Comparison of ENCODE assay signal across 16 mouse cellular contexts in genomic region chr5:134085227-134085626, GRCm38 (mm10). TPM values are rescaled to one million over a fixed set of nuclear protein-coding genes. Genes with fewer than 3 reads are reported as not detected.
DNase-seq lines count a peak whose midpoint lies in the region; ATAC-seq and TF ChIP-seq lines count a peak whose summit lies in the region.
"Had no signal": no experiment of that assay in that cellular context is flagged by ENCODE, and none has a peak within 500 bp of the region (broad histone marks: within the 10 kb centered on the region; RNA-seq: fewer than 3 reads in every experiment).

No protein-coding gene starts in this region.

- no peak overlapping the region for H3K9ac ChIP-seq in liver, adult 2 months (ENCODE audit: low read depth, low read length)
- H3K9ac ChIP-seq in liver, embryonic 12.5 days = no peak overlapping the region
- H3K9ac ChIP-seq: embryonic facial prominence, embryonic 12.5 days; hindbrain, embryonic 14.5 days; limb, embryonic 13.5 days; liver, postnatal 0 days; neural tube, embryonic 12.5 days had no signal

- TF ChIP-seq POLR2A in liver, adult 2 months (IDR thresholded peaks at IDR 0.05; ENCODE audit: extremely low read depth, insufficient read depth, low read length) = no peak
- no peak for TF ChIP-seq POLR2A in brain, embryonic 14.5 days (IDR thresholded peaks at IDR 0.05; ENCODE audit: borderline replicate concordance, extremely low read depth, insufficient read depth, insufficient read length, poor library complexity, severe bottlenecking)

- 88% methylated on average over 4 of the region's 4 CpGs for WGBS in liver, adult 2 months
- 55% methylated on average over 4 of the region's 4 CpGs for WGBS in liver, embryonic 12.5 days (ENCODE audit: insufficient replicate concordance)

- H3K36me3 ChIP-seq in liver, adult 2 months (ENCODE audit: control insufficient read depth, insufficient read depth, low read length) = no peaks in the 10 kb centered on the region
- no peaks in the 10 kb centered on the region for H3K36me3 ChIP-seq in liver, embryonic 12.5 days
- H3K36me3 ChIP-seq in E14TG2a.4 (ENCODE audit: insufficient read depth, low read length) = no peaks in the 10 kb centered on the region
- H3K36me3 ChIP-seq: embryonic facial prominence, embryonic 12.5 days; limb, embryonic 13.5 days; neural tube, embryonic 12.5 days had no signal

- H3K4me1 ChIP-seq in liver, adult 2 months (ENCODE audit: control insufficient read depth, insufficient read depth, low read length) = peaks cover 2% of the 10 kb centered on the region; the same call in 1 of the 2 replicates
- H3K4me1 ChIP-seq in liver, embryonic 12.5 days = 0 out of 2 replicates have a peak, but pooled peaks cover 4% of the 10 kb centered on the region
- peaks cover 7% of the 10 kb centered on the region for H3K4me1 ChIP-seq in E14TG2a.4 (replicated peaks; ENCODE audit: low read depth, low read length)

- TF ChIP-seq CTCF in gastrocnemius, adult 2 months (IDR thresholded peaks at IDR 0.05) = peak; percentile 36
- TF ChIP-seq CTCF in liver, adult 2 months (IDR thresholded peaks at IDR 0.05; ENCODE audit: low read depth, low read length) = peak; percentile 27; the same call in 1 of the 2 replicates
- peak; percentile 27 for TF ChIP-seq CTCF in E14TG2a.4 (conservative IDR thresholded peaks at IDR 0.05; ENCODE audit: low read length)
- TF ChIP-seq CTCF in brain, embryonic 14.5 days (IDR thresholded peaks at IDR 0.05; ENCODE audit: borderline replicate concordance, extremely low read depth, insufficient read depth, insufficient read length) = peak; percentile 6; the same call in 1 of the 2 replicates

- ATAC-seq in liver, embryonic 12.5 days = no peak
- ATAC-seq: CD4-positive, CD25-positive, alpha-beta regulatory T cell, adult 4 months; liver, postnatal 0 days; midbrain, embryonic 16.5 days had no signal

- no peak for DNase-seq in gastrocnemius, adult 2 months
- DNase-seq in gastrocnemius, postnatal 25 days = no peak
- no peak for DNase-seq in liver, adult 2 months (ENCODE audit: extremely low read depth, low read depth, low spot score)
- DNase-seq in brain, embryonic 14.5 days (ENCODE audit: low read depth) = no peak
- no peak for DNase-seq in right cerebral cortex, postnatal 10 days (ENCODE audit: low spot score in 2 of 2)
- DNase-seq in embryo, embryonic 11 days = no peak
- DNase-seq: kidney, adult 9 months; liver, postnatal 0 days had no signal

- no peak overlapping the region for H3K4me2 ChIP-seq in liver, embryonic 12.5 days
- H3K4me2 ChIP-seq: embryonic facial prominence, embryonic 12.5 days; hindbrain, embryonic 14.5 days; limb, embryonic 13.5 days; neural tube, embryonic 12.5 days had no signal

- H3K27me3 ChIP-seq in liver, adult 2 months (ENCODE audit: control insufficient read depth, insufficient read depth, low read length) = no peaks in the 10 kb centered on the region
- H3K27me3 ChIP-seq in liver, embryonic 12.5 days (replicated peaks) = no peaks in the 10 kb centered on the region
- H3K27me3 ChIP-seq in E14TG2a.4 (ENCODE audit: insufficient read depth, low read length) = peaks cover 19% of the 10 kb centered on the region
- H3K27me3 ChIP-seq: embryonic facial prominence, embryonic 12.5 days; limb, embryonic 13.5 days; neural tube, embryonic 12.5 days had no signal

- H3K9me3 ChIP-seq in liver, embryonic 12.5 days (replicated peaks) = no peaks in the 10 kb centered on the region
- peaks cover 8% of the 10 kb centered on the region; the same call in 1 of the 2 replicates for H3K9me3 ChIP-seq in E14TG2a.4 (ENCODE audit: low read length)
- H3K9me3 ChIP-seq: embryonic facial prominence, embryonic 12.5 days; limb, embryonic 13.5 days; neural tube, embryonic 12.5 days had no signal

- no peak overlapping the region for H3K27ac ChIP-seq in gastrocnemius, adult 2 months
- no peak overlapping the region for H3K27ac ChIP-seq in liver, adult 2 months (replicated peaks; ENCODE audit: insufficient read depth, low read depth, low read length)
- H3K27ac ChIP-seq in liver, embryonic 12.5 days = no peak overlapping the region
- H3K27ac ChIP-seq: embryonic facial prominence, embryonic 12.5 days; hindbrain, embryonic 14.5 days; limb, embryonic 13.5 days; neural tube, embryonic 12.5 days had no signal

- no peaks in the 10 kb centered on the region for H3K79me2 ChIP-seq in liver, adult 2 months (ENCODE audit: control insufficient read depth, insufficient read depth, low read length)

- intact Hi-C loops in gastrocnemius, adult 2 months (cut with DNase I) = no loop called here

- no peak overlapping the region for H3K4me3 ChIP-seq in gastrocnemius, adult 2 months
- H3K4me3 ChIP-seq in liver, adult 2 months (ENCODE audit: insufficient read depth, low read depth, low read length) = no peak overlapping the region
- no peak overlapping the region for H3K4me3 ChIP-seq in liver, embryonic 12.5 days
- no peak overlapping the region for H3K4me3 ChIP-seq in E14TG2a.4 (replicated peaks; ENCODE audit: low read length)
- H3K4me3 ChIP-seq: embryonic facial prominence, embryonic 12.5 days; limb, embryonic 13.5 days; neural tube, embryonic 12.5 days had no signal

RNA-seq across cellular contexts. Expression of gene Castor2, which starts 14.3 kb away (rescaled TPM):
- total RNA-seq in gastrocnemius, adult 2 months (2021) = 10 to 100 TPM; 34.8 to 47.1 TPM
- 10 to 100 TPM; 45.7 to 46.8 TPM for total RNA-seq in gastrocnemius, postnatal 25 days (2021)
- 0.28 and 0.40 TPM in 2 replicates for total RNA-seq in liver, adult 2 months (2014; rRNA removed)
- polyA plus RNA-seq in liver, adult 2 months (2012; rRNA removed) = 0.81 and 0.97 TPM in 2 replicates
- 1.1 and 1.2 TPM in 2 replicates for polyA plus RNA-seq in liver, embryonic 12.5 days (2016; fragmentation: Nextera tagmentation; extraction: Ambion mirVana)
- 22.1 and 38.3 TPM in 2 replicates for polyA plus RNA-seq in brain, embryonic 14.5 days (2012; rRNA removed)

Comparison
In these comparisons a context has a peak if more than half of its experiments do, and no peak if none do; other contexts are left out.
1. RNA of gene Castor2, which starts 14.3 kb away (total RNA-seq): 34.8 to 47.1 TPM in gastrocnemius, adult 2 months and 45.7 to 46.8 TPM in gastrocnemius, postnatal 25 days; 0.28 to 0.40 TPM in liver, adult 2 months; every median in the first group is over 10 times any median in the second.
2. Peak in every context shown above with its lines, with median percentiles within 50 percentile points of each other: CTCF ChIP-seq.